In the genomic region with DNA sequence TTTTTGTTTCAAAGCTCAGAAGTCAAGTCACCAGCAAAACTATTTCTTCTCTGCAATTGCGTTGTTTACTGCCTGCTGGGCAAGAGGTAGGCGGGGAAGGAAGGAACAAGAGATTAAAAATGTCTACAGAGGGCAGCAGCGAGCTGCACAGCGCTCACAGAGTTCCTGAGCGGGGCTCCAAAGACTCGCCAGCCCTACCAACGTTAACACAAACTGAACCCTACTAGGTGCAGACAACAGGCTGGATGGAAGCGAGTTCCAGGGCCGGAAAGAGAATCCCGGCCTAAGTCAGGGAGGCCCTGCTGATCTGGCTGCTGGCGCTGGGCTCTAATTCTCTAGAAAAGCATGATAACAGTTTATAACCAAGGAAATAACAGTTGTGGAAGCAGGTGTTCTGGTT, we compare ENCODE assay signal across 8 mouse cellular contexts. TPM values are rescaled to one million over a fixed set of nuclear protein-coding genes. Genes with fewer than 3 reads are reported as not detected.
DNase-seq lines count a peak whose midpoint lies in the region; ATAC-seq and TF ChIP-seq lines count a peak whose summit lies in the region.

No protein-coding gene starts in this region.

- no peaks in the 10 kb centered on the region for H3K9me3 ChIP-seq in forebrain, embryonic 12.5 days
- no peaks in the 10 kb centered on the region for H3K9me3 ChIP-seq in liver, postnatal 0 days (ENCODE audit: low read length)
- H3K9me3 ChIP-seq in neural tube, embryonic 13.5 days = no peaks in the 10 kb centered on the region

- H3K4me1 ChIP-seq in forebrain, embryonic 12.5 days = peaks cover 65% of the 10 kb centered on the region
- H3K4me1 ChIP-seq in liver, postnatal 0 days (ENCODE audit: insufficient read depth) = peaks cover 54% of the 10 kb centered on the region
- H3K4me1 ChIP-seq in neural tube, embryonic 13.5 days (replicated peaks) = peaks cover 70% of the 10 kb centered on the region

- no peak overlapping the region for H3K27ac ChIP-seq in forebrain, embryonic 12.5 days
- H3K27ac ChIP-seq in liver, postnatal 0 days (ENCODE audit: low read depth) = peak overlapping the region; percentile 66; the same call in 1 of the 2 replicates
- H3K27ac ChIP-seq in neural tube, embryonic 13.5 days (replicated peaks) = no peak overlapping the region; the same call in 1 of the 2 replicates

- DNase-seq in CD8-positive naive resting alpha-beta T cell, adult 2 months (ENCODE audit: low read depth in 2 of 2, low spot score in 2 of 2) = peak; percentile 67 to 74
- peak; percentile 52 for DNase-seq in c-Kit-positive CD71-positive TER-119-negative erythroid progenitor cells, embryonic 14.5 days (ENCODE audit: low read depth)
- DNase-seq in heart, postnatal 14 days = peak; percentile 73 to 80
- DNase-seq in kidney, postnatal 4 days = peak; percentile 76 to 82
- peak; percentile 66 for DNase-seq in liver, postnatal 0 days
- peak; percentile 49 to 62 for DNase-seq in thymus, adult 18-20 months

- peak; percentile 85 for TF ChIP-seq CTCF in liver, postnatal 0 days (IDR thresholded peaks at IDR 0.05; ENCODE audit: low read depth)

- H3K4me2 ChIP-seq in forebrain, embryonic 12.5 days = peak overlapping the region; percentile 85
- peak overlapping the region; percentile 86 for H3K4me2 ChIP-seq in liver, postnatal 0 days (ENCODE audit: low read depth, low read length)
- peak overlapping the region; percentile 84 for H3K4me2 ChIP-seq in neural tube, embryonic 13.5 days

- H3K27me3 ChIP-seq in forebrain, embryonic 12.5 days = peaks cover 11% of the 10 kb centered on the region; the same call in 1 of the 2 replicates
- peaks cover 8% of the 10 kb centered on the region; the same call in 1 of the 2 replicates for H3K27me3 ChIP-seq in liver, postnatal 0 days (ENCODE audit: insufficient read depth, low read length)
- no peaks in the 10 kb centered on the region for H3K27me3 ChIP-seq in neural tube, embryonic 13.5 days

- 1% methylated on average over 11 of the region's 11 CpGs for WGBS in forebrain, embryonic 12.5 days
- under 1% methylated on average over 11 of the region's 11 CpGs for WGBS in liver, postnatal 0 days (ENCODE audit: insufficient replicate concordance)
- under 1% methylated on average over 11 of the region's 11 CpGs for WGBS in neural tube, embryonic 13.5 days

- no peak for TF ChIP-seq EP300 in liver, postnatal 0 days (IDR thresholded peaks at IDR 0.05; ENCODE audit: low read depth)

- ATAC-seq in forebrain, embryonic 12.5 days (ENCODE audit: low FRiP score) = 0 out of 2 replicates have a peak, but pooled peaks have one; percentile 21
- peak; percentile 35; the same call in 1 of the 2 replicates for ATAC-seq in liver, postnatal 0 days
- ATAC-seq in neural tube, embryonic 13.5 days (ENCODE audit: low read depth) = 0 out of 2 replicates have a peak, but pooled peaks have one; percentile 23

- H3K36me3 ChIP-seq in forebrain, embryonic 12.5 days (replicated peaks) = 0 out of 2 replicates have a peak, but pooled peaks cover 3% of the 10 kb centered on the region
- H3K36me3 ChIP-seq in liver, postnatal 0 days (replicated peaks; ENCODE audit: insufficient read depth, low read length) = no peaks in the 10 kb centered on the region
- H3K36me3 ChIP-seq in neural tube, embryonic 13.5 days = no peaks in the 10 kb centered on the region

- no peak overlapping the region for H3K9ac ChIP-seq in forebrain, embryonic 12.5 days
- H3K9ac ChIP-seq in liver, postnatal 0 days (replicated peaks) = peak overlapping the region; percentile 2; the same call in 1 of the 2 replicates
- H3K9ac ChIP-seq in neural tube, embryonic 13.5 days = peak overlapping the region; percentile 94; the same call in 1 of the 2 replicates

- intact Hi-C loops in heart, postnatal 14 days (cut with DNase I) = loop anchor here (1.0 to 10.0 kb wide), 2 partner anchors 92 to 185 kb away; no protein-coding TSS in a partner anchor

- H3K4me3 ChIP-seq in forebrain, embryonic 12.5 days (replicated peaks) = peak overlapping the region; percentile 89
- peak overlapping the region; percentile 73 for H3K4me3 ChIP-seq in liver, postnatal 0 days (ENCODE audit: low read depth, low read length)
- peak overlapping the region; percentile 88 for H3K4me3 ChIP-seq in neural tube, embryonic 13.5 days

RNA-seq across cellular contexts. Expression of a gene that starts 1.0 kb away (rescaled TPM):
- polyA plus RNA-seq in forebrain, embryonic 12.5 days (2016; fragmentation: Nextera tagmentation; extraction: Ambion mirVana) = 11.5 TPM in 2 replicates
- total RNA-seq in heart, postnatal 14 days (2021) = 10 to 100 TPM; 11.6 to 12.3 TPM
- 3.4 and 3.6 TPM in 2 replicates for polyA plus RNA-seq in liver, postnatal 0 days (2015; fragmentation: Nextera tagmentation; extraction: Ambion mirVana)
- 14.5 and 16.8 TPM in 2 replicates for polyA plus RNA-seq in neural tube, embryonic 13.5 days (2015; fragmentation: Nextera tagmentation; extraction: Ambion mirVana)

RNA-seq across cellular contexts. Expression of a gene that starts 22.5 kb away (rescaled TPM):
- polyA plus RNA-seq in forebrain, embryonic 12.5 days (2016; fragmentation: Nextera tagmentation; extraction: Ambion mirVana) = 12.2 and 13.5 TPM in 2 replicates
- total RNA-seq in heart, postnatal 14 days (2021) = 1 to 10 TPM in 1 of 2 experiments, under 1 TPM in 1; 0.80 to 1.2 TPM
- 1.7 TPM in 2 replicates for polyA plus RNA-seq in liver, postnatal 0 days (2015; fragmentation: Nextera tagmentation; extraction: Ambion mirVana)
- 12.3 TPM in 2 replicates for polyA plus RNA-seq in neural tube, embryonic 13.5 days (2015; fragmentation: Nextera tagmentation; extraction: Ambion mirVana)

RNA-seq across cellular contexts. Expression of a gene that starts 27.0 kb away (rescaled TPM):
- polyA plus RNA-seq in forebrain, embryonic 12.5 days (2016; fragmentation: Nextera tagmentation; extraction: Ambion mirVana) = 0.72 TPM in 1 of 2 replicates, not detected in the other
- not detected for total RNA-seq in heart, postnatal 14 days (2021)
- 0.20 TPM in 1 of 2 replicates, not detected in the other for polyA plus RNA-seq in liver, postnatal 0 days (2015; fragmentation: Nextera tagmentation; extraction: Ambion mirVana)
- polyA plus RNA-seq in neural tube, embryonic 13.5 days (2015; fragmentation: Nextera tagmentation; extraction: Ambion mirVana) = 0.35 TPM in 1 of 2 replicates, not detected in the other
